Mouse (Mus musculus): Measurements from ENCODE around the gene Pdzk1. TPM values are rescaled to one million over a fixed set of nuclear protein-coding genes. Genes with fewer than 3 reads are reported as not detected.

The Pdzk1 gene
- polyA plus RNA-seq, 1 experiment from 2014 or later: 8.2 TPM

- H3K36me3 ChIP-seq: no peaks in the 10 kb centered on the region
- WGBS (ENCODE audit: insufficient replicate concordance): 39% methylated on average over 7 of the region's 7 CpGs
- H3K9ac ChIP-seq: no peak overlapping the region
- ATAC-seq (ENCODE audit: low read depth) (no peak), DNase-seq (no peak)
- H3K9me3 ChIP-seq (replicated peaks): no peaks in the 10 kb centered on the region
- H3K27me3 ChIP-seq: peaks cover 3% of the 10 kb centered on the region; the same call in 1 of the 2 replicates
- H3K27ac ChIP-seq: no peak overlapping the region
- peak overlapping the region; percentile 49 for H3K4me2 ChIP-seq
- H3K4me3 ChIP-seq (replicated peaks): no peak overlapping the region
- H3K4me1 ChIP-seq (replicated peaks): peaks cover 11% of the 10 kb centered on the region
Observed at GRCm38 (mm10) chr3:96813591-96814244, 15.4 kb upstream of the Pdzk1 start.

DNA sequence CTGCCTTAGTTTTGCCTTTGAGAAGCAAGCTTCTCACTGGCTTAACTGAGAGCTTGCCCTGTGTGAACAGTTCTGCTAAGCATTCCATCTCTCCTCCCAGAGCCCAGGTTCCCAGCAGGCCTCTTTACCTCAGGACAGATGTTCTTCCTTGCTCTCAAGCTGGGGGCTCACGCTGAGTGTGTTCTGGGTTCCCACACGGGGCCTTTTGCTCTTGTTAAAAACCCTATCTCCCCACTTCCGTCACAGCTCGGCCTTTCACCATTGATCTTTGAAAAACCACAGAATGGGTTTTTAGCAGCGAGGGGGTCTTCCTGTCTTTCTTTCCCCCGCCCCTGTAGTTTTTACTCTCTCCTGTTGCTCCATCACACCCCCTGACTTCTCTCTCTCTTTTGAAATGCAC is 14.7 kb upstream of the Pdzk1 start:
- ATAC-seq (ENCODE audit: low read depth) (no peak), DNase-seq (no peak)
- H3K4me1 ChIP-seq (replicated peaks): peaks cover 11% of the 10 kb centered on the region
- no peak overlapping the region for H3K27ac ChIP-seq
- no peaks in the 10 kb centered on the region for H3K9me3 ChIP-seq (replicated peaks)
- H3K4me2 ChIP-seq: no peak overlapping the region
- H3K36me3 ChIP-seq: no peaks in the 10 kb centered on the region
- WGBS (ENCODE audit: insufficient replicate concordance): 22% methylated on average over 6 of the region's 6 CpGs
- H3K4me3 ChIP-seq (replicated peaks): no peak overlapping the region
- peaks cover 3% of the 10 kb centered on the region; the same call in 1 of the 2 replicates for H3K27me3 ChIP-seq
- H3K9ac ChIP-seq: no peak overlapping the region

- ATAC-seq (ENCODE audit: low read depth) (no peak), DNase-seq (no peak)
- Histone ChIP-seq H3K27ac (no peak overlapping the region), H3K4me1 (replicated peaks) (no peaks in the 10 kb centered on the region), H3K27me3 (no peaks in the 10 kb centered on the region), H3K9me3 (replicated peaks) (no peaks in the 10 kb centered on the region), H3K4me2 (no peak overlapping the region), H3K36me3 (no peaks in the 10 kb centered on the region), H3K9ac (no peak overlapping the region), H3K4me3 (replicated peaks) (no peak overlapping the region)
- WGBS (ENCODE audit: insufficient replicate concordance): 54% methylated on average over 6 of the region's 6 CpGs
Observed at GRCm38 (mm10) chr3:96820116-96820915, 8.8 kb upstream of the Pdzk1 start.

- ATAC-seq (ENCODE audit: low read depth): no peak
- 66% methylated on average over 4 of the region's 4 CpGs for WGBS (ENCODE audit: insufficient replicate concordance)
Observed at GRCm38 (mm10) chr3:96821581-96821980, 7.5 kb upstream of the Pdzk1 start.

DNA sequence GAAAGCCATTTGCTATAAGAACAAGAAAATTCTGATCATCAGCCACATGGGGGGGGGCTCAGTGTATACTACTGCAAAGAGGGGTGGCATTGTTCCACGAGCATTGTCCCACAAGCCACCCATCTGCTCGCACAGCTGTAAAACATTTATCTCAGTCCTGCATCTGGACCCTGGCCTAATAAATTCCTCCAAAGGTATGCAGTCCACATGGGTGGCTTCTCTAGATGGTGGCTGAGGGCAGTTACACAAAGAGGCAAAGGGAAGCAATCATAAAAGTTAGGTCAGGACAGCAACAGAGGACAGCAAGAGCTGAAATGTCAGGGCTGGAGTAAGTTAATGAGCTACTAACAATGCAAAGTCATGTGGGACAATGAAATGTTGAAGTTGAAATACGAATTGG is 5.4 kb upstream of the Pdzk1 start:
- no peaks in the 10 kb centered on the region for H3K27me3 ChIP-seq
- H3K4me2 ChIP-seq: no peak overlapping the region
- no peak overlapping the region for H3K27ac ChIP-seq
- 0 out of 2 replicates have a peak, but pooled peaks cover 4% of the 10 kb centered on the region for H3K4me1 ChIP-seq (replicated peaks)
- DNase-seq: no peak
- no peak overlapping the region for H3K4me3 ChIP-seq (replicated peaks)
- H3K9me3 ChIP-seq (replicated peaks): no peaks in the 10 kb centered on the region
- 47% methylated on average over 3 of the region's 3 CpGs for WGBS (ENCODE audit: insufficient replicate concordance)
- no peaks in the 10 kb centered on the region for H3K36me3 ChIP-seq
- no peak for ATAC-seq (ENCODE audit: low read depth)
- H3K9ac ChIP-seq: no peak overlapping the region

More at GRCm38 (mm10) chr3:96821581-96821980, 7.5 kb upstream of the Pdzk1 start:
- Histone ChIP-seq H3K27me3 (no peaks in the 10 kb centered on the region), H3K9ac (no peak overlapping the region), H3K9me3 (replicated peaks) (no peaks in the 10 kb centered on the region), H3K36me3 (no peaks in the 10 kb centered on the region), H3K4me1 (replicated peaks) (no peaks in the 10 kb centered on the region), H3K4me2 (no peak overlapping the region), H3K27ac (no peak overlapping the region), H3K4me3 (replicated peaks) (no peak overlapping the region)
- no peak for DNase-seq

DNA sequence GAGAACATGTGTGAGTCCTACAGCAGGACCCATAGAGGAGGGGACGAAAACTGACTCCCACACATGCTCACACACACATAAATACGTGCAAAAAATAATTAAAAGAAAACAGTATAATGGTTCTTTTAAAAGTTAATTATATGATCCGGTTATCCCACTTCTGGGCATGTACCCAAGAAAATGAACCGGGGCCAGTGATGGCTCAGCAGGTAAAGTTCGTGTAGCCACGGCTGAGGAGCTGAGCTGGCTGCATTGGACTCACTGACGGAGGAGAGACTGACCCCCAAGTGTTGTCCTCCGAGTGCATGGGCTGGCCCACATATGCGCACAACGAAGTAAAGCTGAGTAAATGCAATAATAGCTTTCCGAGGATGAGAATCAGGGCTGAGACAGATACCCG is 4.5 kb upstream of the Pdzk1 start:
- ATAC-seq (ENCODE audit: low read depth) (no peak), DNase-seq (no peak)
- H3K4me3 ChIP-seq (replicated peaks): no peak overlapping the region
- H3K4me1 ChIP-seq (replicated peaks): 0 out of 2 replicates have a peak, but pooled peaks cover 4% of the 10 kb centered on the region
- 79% methylated on average over 12 of the region's 12 CpGs for WGBS (ENCODE audit: insufficient replicate concordance)
- H3K27ac ChIP-seq: no peak overlapping the region
- no peak overlapping the region for H3K4me2 ChIP-seq
- no peaks in the 10 kb centered on the region for H3K9me3 ChIP-seq (replicated peaks)
- no peaks in the 10 kb centered on the region for H3K27me3 ChIP-seq
- no peak overlapping the region for H3K9ac ChIP-seq
- H3K36me3 ChIP-seq: no peaks in the 10 kb centered on the region

DNA sequence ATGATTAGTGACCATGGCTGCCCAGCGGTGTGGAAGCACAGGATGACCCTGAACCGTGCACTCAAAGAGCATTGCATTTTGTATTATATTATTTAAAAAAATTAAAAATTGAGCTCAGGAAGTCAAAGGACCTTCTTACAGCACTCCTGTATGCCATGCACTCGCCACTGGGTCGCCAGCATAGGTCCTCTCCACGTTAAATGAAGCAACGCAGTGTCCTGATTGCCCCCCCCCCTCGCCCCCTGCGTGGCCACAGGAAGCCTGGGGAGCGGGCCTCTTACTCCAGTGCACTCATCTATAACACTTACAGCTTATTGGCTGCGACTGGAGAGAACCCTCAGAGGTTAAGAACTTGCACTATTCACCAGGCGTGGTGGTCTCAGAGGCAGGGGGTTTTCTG is 3.8 kb upstream of the Pdzk1 start:
- ATAC-seq (ENCODE audit: low read depth) (no peak), DNase-seq (no peak)
- 41% methylated on average over 11 of the region's 11 CpGs for WGBS (ENCODE audit: insufficient replicate concordance)
- Histone ChIP-seq H3K9me3 (replicated peaks) (no peaks in the 10 kb centered on the region), H3K4me3 (replicated peaks) (no peak overlapping the region), H3K27me3 (no peaks in the 10 kb centered on the region), H3K27ac (no peak overlapping the region), H3K36me3 (no peaks in the 10 kb centered on the region), H3K9ac (no peak overlapping the region), H3K4me2 (no peak overlapping the region), H3K4me1 (replicated peaks) (0 out of 2 replicates have a peak, but pooled peaks cover 4% of the 10 kb centered on the region)

DNA sequence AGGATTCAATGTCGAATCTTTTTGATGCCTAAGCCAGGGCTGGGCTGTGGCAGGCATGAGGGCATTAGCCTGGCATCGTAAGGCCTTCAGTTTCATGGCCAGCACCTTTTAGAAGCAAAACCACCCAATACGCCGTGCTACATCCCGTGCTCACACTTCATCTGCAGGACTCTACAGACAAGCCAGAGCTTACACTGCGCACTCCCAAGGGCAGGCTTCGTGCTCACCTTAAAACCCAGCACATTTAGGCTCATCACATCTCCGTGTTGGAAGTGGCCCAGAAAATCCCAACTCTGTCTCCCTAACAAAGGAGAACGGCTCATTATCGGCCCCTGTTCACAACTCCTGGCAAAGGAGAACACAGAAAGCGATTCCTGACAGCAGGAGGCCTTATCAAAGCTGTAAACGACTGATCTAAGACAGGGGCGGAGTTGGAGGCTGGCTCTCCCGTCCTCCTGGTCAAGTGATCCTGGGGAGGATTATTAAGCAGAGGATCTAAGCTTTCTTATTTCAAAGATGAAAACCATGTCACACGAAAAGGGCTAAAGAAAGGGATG is 698 bp upstream of the Pdzk1 start:
- H3K4me2 ChIP-seq: no peak overlapping the region
- H3K9me3 ChIP-seq (replicated peaks): no peaks in the 10 kb centered on the region
- no peak overlapping the region for H3K27ac ChIP-seq
- ATAC-seq (ENCODE audit: low read depth): no peak
- DNase-seq: no peak
- H3K4me1 ChIP-seq (replicated peaks): 0 out of 2 replicates have a peak, but pooled peaks cover 4% of the 10 kb centered on the region
- H3K4me3 ChIP-seq (replicated peaks): no peak overlapping the region
- H3K36me3 ChIP-seq: no peaks in the 10 kb centered on the region
- H3K9ac ChIP-seq: no peak overlapping the region
- 48% methylated on average over 15 of the region's 15 CpGs for WGBS (ENCODE audit: insufficient replicate concordance)
- no peaks in the 10 kb centered on the region for H3K27me3 ChIP-seq

DNA sequence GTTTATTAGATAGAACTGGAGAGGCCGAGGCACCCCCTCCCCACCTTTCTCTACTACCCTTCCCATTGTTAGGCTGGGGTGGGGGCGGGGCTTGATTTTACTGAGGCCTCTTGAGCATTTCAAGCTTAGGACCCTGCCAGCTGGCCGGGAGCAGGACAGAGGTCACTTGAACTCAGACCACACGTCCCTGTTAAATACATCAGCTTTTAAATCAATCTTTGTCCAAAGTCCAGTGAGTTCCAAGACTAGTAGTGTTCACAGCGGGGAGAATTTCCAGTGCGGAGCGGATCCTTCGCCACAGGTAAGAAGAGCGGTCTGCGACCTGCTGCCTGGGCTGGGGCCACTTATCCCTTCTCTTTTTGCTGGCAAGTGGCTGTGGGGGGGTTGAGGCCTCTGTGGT is 772 bp downstream of the Pdzk1 start:
- ATAC-seq (ENCODE audit: low read depth) (peak; percentile 61), DNase-seq (no peak)
- H3K4me2 ChIP-seq: peak overlapping the region; percentile 31; the same call in 1 of the 2 replicates
- H3K9ac ChIP-seq: no peak overlapping the region
- 68% methylated on average over 10 of the region's 10 CpGs for WGBS (ENCODE audit: insufficient replicate concordance)
- H3K4me3 ChIP-seq (replicated peaks): peak overlapping the region; percentile 27
- 0 out of 2 replicates have a peak, but pooled peaks cover 4% of the 10 kb centered on the region for H3K4me1 ChIP-seq (replicated peaks)
- no peaks in the 10 kb centered on the region for H3K9me3 ChIP-seq (replicated peaks)
- no peak overlapping the region for H3K27ac ChIP-seq
- no peaks in the 10 kb centered on the region for H3K27me3 ChIP-seq
- no peaks in the 10 kb centered on the region for H3K36me3 ChIP-seq

DNA sequence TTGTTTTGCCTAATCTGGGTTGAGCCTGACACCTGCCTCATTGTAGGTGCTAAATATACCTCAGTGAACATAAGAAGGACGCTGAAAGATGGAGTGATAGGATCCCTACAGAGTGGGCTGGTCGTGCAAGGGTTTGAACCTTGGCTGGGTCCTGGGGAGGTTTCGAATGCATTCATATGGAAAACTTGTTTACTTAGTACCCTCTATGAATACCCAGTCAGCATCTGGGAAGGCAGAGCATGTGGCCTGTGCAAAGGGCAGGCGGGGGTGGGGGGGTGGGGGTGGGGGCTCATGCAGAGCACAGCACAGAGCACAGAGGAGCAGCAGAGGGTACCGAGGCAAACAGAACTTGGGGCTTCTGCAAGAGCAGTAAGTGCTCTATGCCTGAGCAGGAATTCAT is 3.8 kb downstream of the Pdzk1 start:
- 44% methylated on average over 5 of the region's 5 CpGs for WGBS (ENCODE audit: insufficient replicate concordance)
- H3K36me3 ChIP-seq: no peaks in the 10 kb centered on the region
- ATAC-seq (ENCODE audit: low read depth) (no peak), DNase-seq (no peak)
- no peak overlapping the region for H3K27ac ChIP-seq
- no peak overlapping the region for H3K9ac ChIP-seq
- no peaks in the 10 kb centered on the region for H3K9me3 ChIP-seq (replicated peaks)
- H3K27me3 ChIP-seq: no peaks in the 10 kb centered on the region
- H3K4me2 ChIP-seq: no peak overlapping the region
- H3K4me3 ChIP-seq (replicated peaks): no peak overlapping the region
- 0 out of 2 replicates have a peak, but pooled peaks cover 4% of the 10 kb centered on the region for H3K4me1 ChIP-seq (replicated peaks)

GRCm38 (mm10) chr3:96834587-96835348 is 5.7 kb downstream of the Pdzk1 start:
- WGBS (ENCODE audit: insufficient replicate concordance): 64% methylated on average over 7 of the region's 7 CpGs
- Histone ChIP-seq H3K27me3 (no peaks in the 10 kb centered on the region), H3K9ac (no peak overlapping the region), H3K27ac (no peak overlapping the region), H3K36me3 (no peaks in the 10 kb centered on the region), H3K4me2 (no peak overlapping the region), H3K4me1 (replicated peaks) (peaks cover 3% of the 10 kb centered on the region; the same call in 1 of the 2 replicates), H3K4me3 (replicated peaks) (no peak overlapping the region), H3K9me3 (replicated peaks) (no peaks in the 10 kb centered on the region)
- DNase-seq (no peak), ATAC-seq (ENCODE audit: low read depth) (no peak)
